Comparison of ENCODE assay signal across 17 mouse cellular contexts in genomic region chr2:69551639-69552038, GRCm38 (mm10). TPM values are rescaled to one million over a fixed set of nuclear protein-coding genes. Genes with fewer than 3 reads are reported as not detected.
"Had no signal": no experiment of that assay in that cellular context is flagged by ENCODE, and none has a peak within 500 bp of the region (broad histone marks: within the 10 kb centered on the region; RNA-seq: fewer than 3 reads in every experiment).

No protein-coding gene starts in this region.

- H3K27ac ChIP-seq: limb, embryonic 15.5 days; liver, embryonic 12.5 days; midbrain, embryonic 10.5 days; neural tube, embryonic 15.5 days; stomach, postnatal 0 days had no signal

- ATAC-seq: liver, embryonic 12.5 days had no signal

- H3K9ac ChIP-seq: limb, embryonic 15.5 days; liver, embryonic 12.5 days; lung, embryonic 14.5 days; neural tube, embryonic 15.5 days had no signal

- H3K4me1 ChIP-seq: limb, embryonic 15.5 days; liver, embryonic 12.5 days; neural tube, embryonic 15.5 days had no signal

- H3K36me3 ChIP-seq: limb, embryonic 15.5 days; liver, embryonic 12.5 days; neural tube, embryonic 15.5 days had no signal

- H3K4me2 ChIP-seq: limb, embryonic 15.5 days; liver, embryonic 12.5 days; lung, embryonic 14.5 days; neural tube, embryonic 15.5 days had no signal

- DNase-seq: kidney, postnatal 10 days; layer of hippocampus, adult 9-11 months; layer of hippocampus, postnatal 36 days; lung, embryonic 14.5 days; lung, postnatal 10 days; lung, postnatal 4 days; right cerebral cortex, adult 18-20 months; right cerebral cortex, postnatal 25 days; thymus, postnatal 4 days had no signal

- H3K27me3 ChIP-seq: limb, embryonic 15.5 days; liver, embryonic 12.5 days; neural tube, embryonic 15.5 days had no signal

- H3K4me3 ChIP-seq: limb, embryonic 15.5 days; liver, embryonic 12.5 days; midbrain, embryonic 10.5 days; myocyte; neural tube, embryonic 15.5 days had no signal

- H3K9me3 ChIP-seq: limb, embryonic 15.5 days; liver, embryonic 12.5 days; midbrain, embryonic 10.5 days; neural tube, embryonic 15.5 days had no signal

RNA-seq across cellular contexts. Expression of gene Lrp2, which starts 34.2 kb away (rescaled TPM):
- total RNA-seq: megakaryocyte, adult 5-6 weeks had no signal
- polyA plus RNA-seq: limb, embryonic 15.5 days; small intestine, adult 2 months had no signal
